Mouse (Mus musculus): ENCODE measurements around the gene Efr3b.

- TF ChIP-seq POLR2A (IDR thresholded peaks at IDR 0.05; ENCODE audit: insufficient read depth, low read depth, low read length) (no peak), CTCF (IDR thresholded peaks at IDR 0.05; ENCODE audit: insufficient read depth, low read depth, low read length) (no peak)
Measured at GRCm38 (mm10) chr12:4029064-4029463, 9.7 kb downstream of the Efr3b start.

All from olfactory bulb, adult 2 months (tissue).